Mouse (Mus musculus): Measurements from ENCODE around the gene Hsd17b7. TPM values are rescaled to one million over a fixed set of nuclear protein-coding genes. Genes with fewer than 3 reads are reported as not detected.
A peak's percentile ranks its signal among the peaks of the same experiment; 100 is the strongest.

The Hsd17b7 gene
- 1.8 and 2.4 TPM in 2 replicates for polyA plus RNA-seq (2012; rRNA removed)

DNA sequence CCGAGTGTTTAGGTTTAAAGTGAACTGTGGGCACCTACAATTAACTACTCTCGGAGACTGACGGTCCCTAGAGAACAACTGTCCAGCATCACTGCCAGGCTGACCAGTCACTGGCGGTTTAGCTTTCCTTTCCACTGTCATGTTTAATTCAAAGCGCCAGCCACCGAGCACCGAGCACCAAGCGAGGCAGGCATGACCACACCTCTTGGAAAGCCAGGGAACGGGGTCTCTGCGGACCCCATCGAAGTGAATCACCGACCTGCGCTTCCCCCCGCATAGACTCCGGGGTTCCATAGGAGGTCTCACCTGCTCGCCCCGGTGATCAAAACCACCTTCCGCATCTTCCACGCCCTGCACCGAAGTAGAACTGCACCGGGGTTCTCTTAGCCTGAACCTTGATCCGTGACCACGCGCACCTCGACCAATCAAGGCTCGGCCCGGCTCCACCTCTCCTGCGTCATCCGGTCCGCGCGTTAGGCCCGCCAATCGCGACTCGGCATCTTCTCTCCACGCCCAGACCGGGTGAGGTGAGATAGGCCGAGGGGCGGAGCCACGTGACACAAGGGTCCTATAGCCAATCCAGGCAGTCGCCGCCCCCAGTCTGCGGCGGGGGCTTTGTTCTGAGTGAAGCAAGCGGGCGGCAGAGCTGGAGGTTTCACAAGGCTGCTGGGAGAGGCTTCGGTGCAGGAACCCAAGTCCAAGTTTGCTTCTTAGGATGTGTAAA lies at the start of gene Hsd17b7:
TSS of gene Hsd17b7 (minus strand) at position 450 of the 724 bp plus-strand sequence.
- peak within 1 kb of the TSS; percentile 66 for H3K4me3 ChIP-seq (ENCODE audit: extremely low read depth, insufficient read depth, insufficient read length)
- TF ChIP-seq POLR2A (IDR thresholded peaks at IDR 0.05; ENCODE audit: low read depth, low read length) = peak; percentile 37; the same call in 1 of the 2 replicates
- no peak for TF ChIP-seq CTCF (IDR thresholded peaks at IDR 0.05; ENCODE audit: extremely low read depth, insufficient read depth, insufficient read length, insufficient replicate concordance)
- DNase-seq (ENCODE audit: low read depth in 1 of 2, low spot score in 2 of 2) = peak; percentile 95 to 98
- no peak within 1 kb of the TSS for H3K27ac ChIP-seq (ENCODE audit: insufficient read depth, low read length)
- no peaks in the 10 kb centered on the region; the same call in none of the 2 replicates for H3K36me3 ChIP-seq (ENCODE audit: control insufficient read depth, insufficient read depth, low read length)
- 1% methylated on average over 48 of the region's 48 CpGs for WGBS
- H3K4me1 ChIP-seq (ENCODE audit: control insufficient read depth, insufficient read depth, insufficient read length) = no peaks in the 10 kb centered on the region
- no peaks in the 10 kb centered on the region for H3K27me3 ChIP-seq (ENCODE audit: control insufficient read depth, insufficient read depth, low read length)

DNA sequence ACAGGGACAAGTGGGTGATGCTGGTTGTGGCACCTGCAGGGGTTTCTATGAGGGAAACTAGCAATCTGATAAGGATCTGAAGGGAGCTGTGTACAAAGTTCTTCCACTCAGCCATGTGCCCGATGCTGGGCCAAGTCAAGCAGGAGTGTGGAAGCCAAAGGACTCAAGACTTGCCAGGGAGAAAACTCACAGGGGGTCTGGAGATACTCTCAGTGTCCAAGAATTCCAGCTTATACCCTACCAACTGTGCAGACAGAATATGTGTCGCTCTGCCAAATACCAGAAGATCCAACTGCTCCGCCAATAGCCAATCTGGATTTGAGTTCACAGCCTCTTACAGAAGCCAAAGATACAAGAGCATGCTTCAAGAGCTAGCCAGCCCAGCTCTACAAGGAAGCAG lies 45.7 kb upstream of the Hsd17b7 start:
- Histone ChIP-seq H3K36me3 (ENCODE audit: control insufficient read depth, insufficient read depth, low read length) (no peaks in the 10 kb centered on the region), H3K4me1 (ENCODE audit: control insufficient read depth, insufficient read depth, insufficient read length) (no peaks in the 10 kb centered on the region), H3K4me3 (ENCODE audit: extremely low read depth, insufficient read depth, insufficient read length) (no peak overlapping the region), H3K27ac (ENCODE audit: insufficient read depth, low read length) (no peak overlapping the region), H3K27me3 (ENCODE audit: control insufficient read depth, insufficient read depth, low read length) (no peaks in the 10 kb centered on the region)
- DNase-seq (ENCODE audit: low read depth in 1 of 2, low spot score in 2 of 2) = no peak
- no peak for TF ChIP-seq POLR2A (IDR thresholded peaks at IDR 0.05; ENCODE audit: low read depth, low read length)
- TF ChIP-seq CTCF (IDR thresholded peaks at IDR 0.05; ENCODE audit: extremely low read depth, insufficient read depth, insufficient read length, insufficient replicate concordance) = no peak
- 89% methylated on average over 3 of the region's 3 CpGs for WGBS

DNA sequence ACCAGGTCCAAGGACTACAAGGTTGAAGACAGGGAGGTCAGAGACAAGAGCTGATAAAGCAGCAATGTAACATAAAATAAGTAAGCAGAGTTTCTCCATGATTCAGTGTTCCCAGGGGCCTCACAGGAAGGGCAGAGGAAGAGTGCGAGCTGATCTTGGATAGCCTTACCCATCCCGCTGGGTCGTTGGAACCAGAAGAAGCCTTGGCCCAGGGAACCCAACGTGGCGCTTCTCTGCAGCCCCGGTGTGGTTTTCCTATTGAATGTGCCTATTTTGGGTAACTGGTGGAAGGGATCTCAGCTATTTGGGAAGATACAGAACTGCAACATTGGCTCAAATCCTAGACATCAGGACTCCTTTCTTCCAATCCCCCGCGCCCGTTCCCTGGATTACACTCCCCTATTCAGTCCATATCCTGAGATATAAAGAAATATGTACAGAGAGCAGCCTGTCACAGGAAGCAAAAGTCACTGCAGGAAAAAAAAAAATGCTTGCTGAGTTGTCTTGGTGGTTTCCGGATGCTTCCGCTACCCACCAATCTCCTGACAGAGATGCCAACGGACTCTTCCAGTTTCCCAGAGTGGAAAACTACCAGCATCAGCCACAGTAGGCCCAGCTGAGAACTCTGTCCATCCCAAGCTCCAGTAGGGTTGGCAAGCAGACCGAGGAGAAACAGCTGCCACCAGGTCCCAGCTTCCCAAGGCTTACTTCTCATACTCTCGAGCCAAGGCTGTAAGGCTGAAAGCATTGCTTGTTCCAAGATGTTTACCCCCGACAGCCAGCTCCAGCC lies 41.9 kb upstream of the Hsd17b7 start:
- Histone ChIP-seq H3K27me3 (ENCODE audit: control insufficient read depth, insufficient read depth, low read length) (no peaks in the 10 kb centered on the region), H3K4me3 (ENCODE audit: extremely low read depth, insufficient read depth, insufficient read length) (no peak overlapping the region), H3K4me1 (ENCODE audit: control insufficient read depth, insufficient read depth, insufficient read length) (no peaks in the 10 kb centered on the region), H3K27ac (ENCODE audit: insufficient read depth, low read length) (no peak overlapping the region), H3K36me3 (ENCODE audit: control insufficient read depth, insufficient read depth, low read length) (no peaks in the 10 kb centered on the region)
- WGBS = 87% methylated on average over 15 of the region's 15 CpGs
- DNase-seq (ENCODE audit: low read depth in 1 of 2, low spot score in 2 of 2) = no peak
- TF ChIP-seq CTCF (IDR thresholded peaks at IDR 0.05; ENCODE audit: extremely low read depth, insufficient read depth, insufficient read length, insufficient replicate concordance) = no peak
- TF ChIP-seq POLR2A (IDR thresholded peaks at IDR 0.05; ENCODE audit: low read depth, low read length) = no peak

DNA sequence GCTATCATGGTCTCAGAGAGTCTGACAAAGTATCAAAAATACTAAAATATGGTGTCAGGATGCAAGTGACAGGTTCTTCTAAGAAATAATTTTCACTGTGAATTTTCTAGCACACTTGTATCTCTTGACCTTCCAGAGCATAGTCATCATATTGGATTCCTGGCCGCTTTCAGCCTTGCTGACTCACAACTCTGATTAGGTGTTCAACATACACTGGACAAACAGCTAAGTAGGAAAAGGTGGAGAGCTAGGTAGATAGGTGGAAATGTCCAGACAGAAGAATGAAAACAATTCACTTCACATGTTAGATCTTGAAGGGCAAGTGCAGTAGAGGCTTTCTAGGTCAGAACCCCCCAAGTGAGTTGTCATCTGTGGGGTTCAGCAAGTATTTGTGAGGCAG lies 40.3 kb upstream of the Hsd17b7 start:
- Histone ChIP-seq H3K27ac (ENCODE audit: insufficient read depth, low read length) (no peak overlapping the region), H3K36me3 (ENCODE audit: control insufficient read depth, insufficient read depth, low read length) (no peaks in the 10 kb centered on the region), H3K27me3 (ENCODE audit: control insufficient read depth, insufficient read depth, low read length) (no peaks in the 10 kb centered on the region), H3K4me1 (ENCODE audit: control insufficient read depth, insufficient read depth, insufficient read length) (no peaks in the 10 kb centered on the region), H3K4me3 (ENCODE audit: extremely low read depth, insufficient read depth, insufficient read length) (no peak overlapping the region)
- 90% methylated on average over 1 of the region's 1 CpGs for WGBS
- TF ChIP-seq CTCF (IDR thresholded peaks at IDR 0.05; ENCODE audit: extremely low read depth, insufficient read depth, insufficient read length, insufficient replicate concordance) = no peak
- no peak for TF ChIP-seq POLR2A (IDR thresholded peaks at IDR 0.05; ENCODE audit: low read depth, low read length)
- no peak for DNase-seq (ENCODE audit: low read depth in 1 of 2, low spot score in 2 of 2)

DNA sequence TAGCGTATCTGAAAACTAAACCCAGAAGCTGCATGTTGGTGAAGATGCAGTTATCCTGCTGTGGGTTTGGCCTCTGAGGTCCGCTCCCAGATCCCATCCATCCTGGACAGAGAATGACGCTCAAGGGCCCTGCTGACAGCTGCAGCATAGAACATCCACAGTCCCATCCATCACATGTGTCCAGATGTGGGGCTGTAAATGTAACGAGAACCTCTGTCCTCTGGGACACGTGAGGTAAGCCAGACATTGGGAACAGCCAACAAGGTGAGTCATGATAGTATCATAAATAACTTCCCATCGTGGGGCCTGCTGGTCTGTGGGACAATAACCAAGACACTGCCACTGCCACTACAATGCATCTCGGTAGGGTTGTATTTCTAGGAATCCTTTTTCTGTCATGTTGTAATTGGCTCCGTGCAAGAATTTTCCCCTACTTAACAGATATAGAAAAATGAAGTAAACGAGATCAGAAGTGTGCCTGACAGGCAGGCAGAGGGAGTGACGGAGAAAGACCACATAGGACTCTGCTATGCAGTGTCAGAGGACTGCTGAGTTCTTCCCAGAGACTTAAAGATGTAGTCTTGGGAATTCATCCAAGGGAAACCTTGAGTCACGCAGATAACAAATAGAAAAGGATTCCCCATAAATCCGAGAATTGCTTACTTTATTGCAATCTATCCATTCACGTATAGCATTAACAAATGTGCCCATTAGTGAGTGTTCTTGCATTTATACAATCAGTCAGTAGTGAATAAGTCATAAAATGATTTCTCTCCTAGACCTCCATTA lies 39.6 kb upstream of the Hsd17b7 start:
- H3K27ac ChIP-seq (ENCODE audit: insufficient read depth, low read length) = no peak overlapping the region
- H3K27me3 ChIP-seq (ENCODE audit: control insufficient read depth, insufficient read depth, low read length) = no peaks in the 10 kb centered on the region
- no peaks in the 10 kb centered on the region for H3K4me1 ChIP-seq (ENCODE audit: control insufficient read depth, insufficient read depth, insufficient read length)
- no peak overlapping the region for H3K4me3 ChIP-seq (ENCODE audit: extremely low read depth, insufficient read depth, insufficient read length)
- TF ChIP-seq CTCF (IDR thresholded peaks at IDR 0.05; ENCODE audit: extremely low read depth, insufficient read depth, insufficient read length, insufficient replicate concordance) (no peak), POLR2A (IDR thresholded peaks at IDR 0.05; ENCODE audit: low read depth, low read length) (no peak)
- no peaks in the 10 kb centered on the region for H3K36me3 ChIP-seq (ENCODE audit: control insufficient read depth, insufficient read depth, low read length)
- WGBS = 80% methylated on average over 13 of the region's 13 CpGs
- DNase-seq (ENCODE audit: low read depth in 1 of 2, low spot score in 2 of 2) = no peak

DNA sequence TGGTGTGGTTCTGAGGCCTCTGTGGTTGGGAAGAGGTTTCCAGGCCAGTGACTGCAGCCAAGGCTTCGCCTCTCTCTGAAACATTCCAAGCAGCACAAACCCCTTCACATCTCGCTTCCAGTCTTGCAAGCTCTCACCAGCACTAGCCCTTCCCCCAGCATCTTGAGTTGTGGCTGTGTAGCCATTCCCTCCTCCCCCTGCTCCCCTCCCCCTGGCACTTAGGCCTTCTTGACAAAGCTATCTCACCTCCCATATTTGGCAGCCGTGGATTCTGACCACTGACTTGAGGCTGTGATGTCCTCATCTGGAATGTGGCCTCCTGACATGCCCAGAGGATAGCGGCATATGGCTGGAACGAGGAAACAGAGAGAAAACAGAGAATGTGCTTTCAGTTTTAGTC lies 37.5 kb upstream of the Hsd17b7 start:
- Histone ChIP-seq H3K27me3 (ENCODE audit: control insufficient read depth, insufficient read depth, low read length) (no peaks in the 10 kb centered on the region), H3K27ac (ENCODE audit: insufficient read depth, low read length) (no peak overlapping the region), H3K4me1 (ENCODE audit: control insufficient read depth, insufficient read depth, insufficient read length) (no peaks in the 10 kb centered on the region), H3K36me3 (ENCODE audit: control insufficient read depth, insufficient read depth, low read length) (no peaks in the 10 kb centered on the region), H3K4me3 (ENCODE audit: extremely low read depth, insufficient read depth, insufficient read length) (no peak overlapping the region)
- no peak for TF ChIP-seq CTCF (IDR thresholded peaks at IDR 0.05; ENCODE audit: extremely low read depth, insufficient read depth, insufficient read length, insufficient replicate concordance)
- no peak for TF ChIP-seq POLR2A (IDR thresholded peaks at IDR 0.05; ENCODE audit: low read depth, low read length)
- DNase-seq (ENCODE audit: low read depth in 1 of 2, low spot score in 2 of 2) = no peak
- 67% methylated on average over 5 of the region's 5 CpGs for WGBS

Data from spleen, adult 2 months (tissue).